17 mouse cellular contexts compared by ENCODE assay signal in the genomic region with DNA sequence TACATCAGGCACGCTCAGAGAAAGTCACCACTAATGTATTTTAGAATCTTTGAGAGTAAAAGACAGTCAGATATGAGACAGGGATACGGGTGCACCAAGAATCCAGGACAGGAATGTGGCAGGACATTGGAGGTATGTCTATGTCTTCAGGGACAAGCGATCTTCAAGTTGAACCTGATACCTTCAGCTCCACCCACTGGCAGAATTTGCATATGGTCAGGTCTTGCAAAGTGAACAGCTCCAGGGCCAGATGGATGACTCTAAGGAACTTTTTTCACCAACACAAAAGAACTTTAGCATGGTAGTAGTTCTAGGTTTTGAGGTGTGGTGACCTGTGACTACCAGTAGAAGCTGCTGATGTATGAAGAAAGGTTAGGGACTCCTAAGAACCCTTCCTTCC.
"Had no signal": no experiment of that assay in that cellular context is flagged by ENCODE, and none has a peak within 500 bp of the region (broad histone marks: within the 10 kb centered on the region; RNA-seq: fewer than 3 reads in every experiment).

No protein-coding gene starts in this region.

- H3K9ac ChIP-seq: liver, postnatal 0 days; lung, embryonic 15.5 days; midbrain, embryonic 13.5 days; midbrain, embryonic 15.5 days; neural tube, embryonic 12.5 days; stomach, embryonic 15.5 days had no signal

- H3K4me2 ChIP-seq: lung, embryonic 15.5 days; midbrain, embryonic 11.5 days; midbrain, embryonic 13.5 days; midbrain, embryonic 15.5 days; neural tube, embryonic 12.5 days; stomach, embryonic 15.5 days had no signal

- H3K9me3 ChIP-seq: lung, embryonic 15.5 days; megakaryocyte, embryonic 14.5 days; midbrain, embryonic 13.5 days; midbrain, embryonic 15.5 days; neural tube, embryonic 12.5 days; stomach, embryonic 15.5 days had no signal

- H3K27ac ChIP-seq: lung, embryonic 15.5 days; macrophage; midbrain, embryonic 13.5 days; midbrain, embryonic 15.5 days; neural tube, embryonic 12.5 days; stomach, embryonic 15.5 days; stomach, postnatal 0 days had no signal

- DNase-seq: liver, postnatal 0 days; lung, adult 2 months; lung, postnatal 14 days; lung, postnatal 36 days; right cerebral cortex, postnatal 14 days; thymus, adult 2 months; thymus, postnatal 36 days had no signal

- H3K4me3 ChIP-seq: lung, embryonic 15.5 days; megakaryocyte, embryonic 14.5 days; midbrain, embryonic 13.5 days; midbrain, embryonic 15.5 days; neural tube, embryonic 12.5 days; stomach, embryonic 15.5 days had no signal

- H3K4me1 ChIP-seq: lung, embryonic 15.5 days; midbrain, embryonic 13.5 days; midbrain, embryonic 15.5 days; neural tube, embryonic 12.5 days; stomach, embryonic 15.5 days had no signal

- ATAC-seq: liver, postnatal 0 days; lung, postnatal 0 days; midbrain, embryonic 13.5 days; midbrain, embryonic 15.5 days had no signal

- H3K27me3 ChIP-seq: lung, embryonic 15.5 days; megakaryocyte, embryonic 14.5 days; midbrain, embryonic 13.5 days; midbrain, embryonic 15.5 days; neural tube, embryonic 12.5 days; stomach, embryonic 15.5 days had no signal
